Mouse (Mus musculus) liver, postnatal 0 days (tissue): ENCODE measurements around the gene Pef1. TPM values are rescaled to one million over a fixed set of nuclear protein-coding genes. Genes with fewer than 3 reads are reported as not detected.

Experiments used
- ATAC-seq: fragments of 200-750 bp; cut with Nextera tagmentation; 2 replicates; pipeline ENCODE4 v1.8.0; 2017; ENCODE audit warnings: mild to moderate bottlenecking, moderate library complexity
- DNase-seq: peaks from one replicate; pipeline ENCODE4 v3.0.0-alpha.2; 2016
- H3K27ac ChIP-seq: fragments of 300-500 bp; sonication (generic); 2 replicates; pipeline ENCODE4 v1.5.1; 2014; ENCODE audit warnings: antibody characterized with exemption, moderate library complexity, mild to moderate bottlenecking, low read depth
- H3K27me3 ChIP-seq: fragments of 300-500 bp; sonication (generic); 2 replicates; pipeline ENCODE4 v1.6.1; 2014; ENCODE audit warnings: low read length, control low read depth, mixed read lengths; ENCODE audit not compliant: insufficient read depth
- H3K36me3 ChIP-seq: fragments of 300-500 bp; sonication (generic); replicated peaks from 2 replicates; pipeline ENCODE4 v1.6.1; 2014; ENCODE audit warnings: mild to moderate bottlenecking, control low read depth, low read length, moderate library complexity, mixed read lengths; ENCODE audit not compliant: insufficient read depth
- H3K4me1 ChIP-seq: fragments of 300-500 bp; sonication (generic); 2 replicates; pipeline ENCODE4 v1.6.1; 2014; ENCODE audit warnings: antibody characterized with exemption, mild to moderate bottlenecking, control low read depth; ENCODE audit not compliant: insufficient read depth
- H3K4me2 ChIP-seq: fragments of 300-500 bp; sonication (generic); 2 replicates; pipeline ENCODE4 v1.6.1; 2014; ENCODE audit warnings: low read depth, mild to moderate bottlenecking, low read length, moderate library complexity, mixed read lengths
- H3K4me3 ChIP-seq: fragments of 300-500 bp; sonication (generic); 2 replicates; pipeline ENCODE4 v1.5.1; 2014; ENCODE audit warnings: low read depth, low read length
- H3K9ac ChIP-seq: fragments of 300-500 bp; sonication (generic); replicated peaks from 2 replicates; pipeline ENCODE4 v1.6.1; 2014; ENCODE audit warnings: mild to moderate bottlenecking, moderate library complexity
- H3K9me3 ChIP-seq: fragments of 300-500 bp; sonication (generic); 2 replicates; pipeline ENCODE4 v1.6.1; 2016; ENCODE audit warnings: mild to moderate bottlenecking, control low read depth, low read length, mixed read lengths
- CTCF ChIP-seq: sonication (generic); IDR thresholded peaks from 2 replicates; pipeline ENCODE4 v1.5.1; 2016; ENCODE audit warnings: antibody characterized with exemption, low read depth
- EP300 ChIP-seq: IDR thresholded peaks from 2 replicates; pipeline ENCODE4 v1.6.1; 2016; ENCODE audit warnings: antibody characterized with exemption, low read depth, mild to moderate bottlenecking
- WGBS: fragments of 180-500 bp; shearing (Covaris S2); extraction: QIAGEN DNeasy Blood & Tissue Kit; methylation state at CpG from one replicate; pipeline ENCODE4 v1.1.7; 2014; ENCODE audit not compliant: insufficient replicate concordance; 5-methylcytosine and 5-hydroxymethylcytosine counted together
- polyA plus RNA-seq: library from polyadenylated mRNA; unstranded; fragments of >200 nt; fragmentation: Nextera tagmentation; extraction: Ambion mirVana; gene quantifications from 2 replicates; pipeline ENCODE4 v1.2.1, GENCODE M21; 2015

Gene Pef1
- polyA plus RNA-seq, 1 experiment from 2014 or later = 26.0 TPM

DNA sequence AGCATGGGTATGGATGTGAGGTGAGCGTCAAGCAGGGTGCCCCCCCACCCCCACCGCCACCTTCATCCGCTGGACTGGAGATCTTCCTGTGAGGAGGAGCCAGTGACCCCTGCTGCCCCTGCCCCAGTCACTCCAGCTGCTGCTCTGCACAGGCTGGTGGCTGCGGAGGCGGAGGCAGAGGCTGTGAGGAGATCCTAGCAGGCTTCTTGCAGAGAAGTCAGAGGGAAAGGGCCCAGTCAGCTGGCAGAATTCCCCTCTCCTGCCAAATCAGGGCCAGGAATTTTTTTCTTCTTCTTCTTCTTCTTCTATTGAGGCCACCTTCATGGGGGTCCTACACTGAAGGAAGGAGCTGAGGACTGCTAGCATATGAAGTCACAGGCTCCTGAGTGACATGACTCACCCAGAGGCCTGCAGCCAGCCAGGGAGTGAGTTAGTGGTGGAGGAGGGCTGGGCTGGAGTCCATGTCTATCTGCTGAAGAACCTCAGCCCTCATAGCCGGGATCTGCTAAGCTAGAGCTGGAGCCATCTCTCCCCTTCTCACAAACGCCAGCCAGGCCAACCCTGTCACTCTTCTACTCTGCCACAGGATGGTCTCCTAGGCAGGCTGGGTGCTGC lies 17.9 kb upstream of the Pef1 start:
- no peaks in the 10 kb centered on the region for H3K36me3 ChIP-seq
- H3K9me3 ChIP-seq = no peaks in the 10 kb centered on the region
- 57% methylated on average over 7 of the region's 7 CpGs for WGBS
- no peak overlapping the region for H3K4me2 ChIP-seq
- H3K27me3 ChIP-seq = peaks cover 11% of the 10 kb centered on the region; the same call in 1 of the 2 replicates
- H3K4me1 ChIP-seq = no peaks in the 10 kb centered on the region
- no peak overlapping the region for H3K27ac ChIP-seq
- DNase-seq (no peak), ATAC-seq (no peak)
- no peak overlapping the region for H3K9ac ChIP-seq
- no peak overlapping the region for H3K4me3 ChIP-seq
- no peak for TF ChIP-seq EP300
- no peak for TF ChIP-seq CTCF

DNA sequence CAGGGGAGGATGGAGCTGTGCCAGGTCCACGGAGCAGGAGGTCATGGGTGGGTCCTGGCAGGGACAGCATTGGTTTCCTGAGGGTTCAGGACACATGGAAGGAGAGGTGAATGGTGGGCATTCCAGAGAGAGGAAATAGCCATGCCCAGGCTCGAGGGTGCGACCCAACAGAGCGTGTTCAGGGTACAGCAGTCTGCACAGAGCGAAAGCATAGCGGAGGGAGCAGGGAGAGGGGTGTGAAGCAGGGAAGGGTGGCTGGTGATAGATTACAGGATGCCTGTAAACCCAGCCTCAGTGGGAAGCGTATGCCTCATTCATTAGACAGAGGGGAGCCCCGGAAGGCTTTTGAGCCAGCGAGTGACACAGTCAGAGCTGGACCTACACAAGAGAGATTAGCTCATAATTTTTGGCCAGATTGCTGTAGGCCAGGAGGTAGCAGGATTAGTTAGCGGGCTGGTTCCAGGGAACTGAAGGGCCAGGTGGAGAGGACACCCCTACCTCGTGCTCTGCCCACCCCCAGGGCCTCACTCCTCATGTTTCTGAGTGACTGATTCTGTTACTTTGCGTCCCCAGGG lies 17.0 kb upstream of the Pef1 start:
- H3K4me3 ChIP-seq = no peak overlapping the region
- no peak for DNase-seq
- H3K36me3 ChIP-seq = no peaks in the 10 kb centered on the region
- H3K27ac ChIP-seq = no peak overlapping the region
- TF ChIP-seq EP300 (no peak), CTCF (no peak)
- no peak overlapping the region for H3K4me2 ChIP-seq
- no peaks in the 10 kb centered on the region for H3K9me3 ChIP-seq
- H3K4me1 ChIP-seq = no peaks in the 10 kb centered on the region
- 73% methylated on average over 12 of the region's 12 CpGs for WGBS
- no peak overlapping the region for H3K9ac ChIP-seq
- peaks cover 9% of the 10 kb centered on the region; the same call in 1 of the 2 replicates for H3K27me3 ChIP-seq
- no peak for ATAC-seq

DNA sequence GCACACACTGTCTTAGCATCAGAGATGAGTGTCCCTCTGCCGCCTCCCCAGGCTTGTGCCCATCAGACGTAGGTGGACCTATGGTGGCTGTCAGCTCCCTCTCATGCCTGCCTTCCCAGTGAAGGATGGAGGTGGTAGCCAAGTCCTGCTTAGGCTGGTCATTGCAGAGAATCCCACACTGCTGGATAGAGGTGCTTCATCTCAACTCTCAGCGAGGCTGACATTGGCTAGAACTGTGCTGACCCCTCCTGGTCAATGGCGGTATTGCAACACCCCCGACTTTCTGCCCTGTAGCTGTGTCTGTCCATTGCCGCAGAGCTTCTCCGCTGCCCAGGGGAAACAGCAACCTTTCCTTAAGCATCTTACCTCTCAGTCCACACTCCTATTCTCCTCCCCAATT lies 15.1 kb upstream of the Pef1 start:
- Histone ChIP-seq H3K4me3 (no peak overlapping the region), H3K27me3 (peaks cover 9% of the 10 kb centered on the region; the same call in 1 of the 2 replicates), H3K4me1 (no peaks in the 10 kb centered on the region), H3K27ac (no peak overlapping the region), H3K9ac (no peak overlapping the region), H3K4me2 (no peak overlapping the region), H3K9me3 (no peaks in the 10 kb centered on the region), H3K36me3 (no peaks in the 10 kb centered on the region)
- DNase-seq (peak; percentile 90), ATAC-seq (peak; percentile 51; the same call in 1 of the 2 replicates)
- 10% methylated on average over 7 of the region's 7 CpGs for WGBS
- TF ChIP-seq EP300 (no peak), CTCF (peak; percentile 99)

DNA sequence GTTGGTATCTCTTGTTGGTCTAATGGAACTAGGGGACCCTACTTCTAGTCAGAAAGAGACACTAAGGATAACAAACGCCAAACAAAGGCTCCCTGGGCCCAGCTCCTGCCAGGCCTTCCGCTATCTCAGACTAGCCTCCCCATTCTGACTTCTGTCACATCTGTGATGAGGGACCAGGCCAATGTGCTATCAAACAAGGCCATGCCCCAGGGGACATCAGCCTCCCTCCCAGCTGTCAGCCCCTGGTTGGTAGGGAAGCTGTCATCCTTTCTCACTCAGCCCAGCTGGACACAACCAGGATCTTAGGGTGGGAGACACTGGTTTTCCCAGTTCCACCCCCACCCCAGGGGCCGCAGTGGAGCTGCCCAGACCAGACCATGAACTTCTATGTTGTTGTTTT lies 7.2 kb upstream of the Pef1 start:
- TF ChIP-seq EP300 = no peak
- Histone ChIP-seq H3K4me1 (no peaks in the 10 kb centered on the region), H3K4me2 (no peak overlapping the region), H3K27ac (no peak overlapping the region), H3K4me3 (no peak overlapping the region), H3K36me3 (no peaks in the 10 kb centered on the region), H3K9me3 (no peaks in the 10 kb centered on the region), H3K27me3 (no peaks in the 10 kb centered on the region), H3K9ac (no peak overlapping the region)
- no peak for ATAC-seq
- no peak for DNase-seq
- WGBS = 54% methylated on average over 3 of the region's 3 CpGs

DNA sequence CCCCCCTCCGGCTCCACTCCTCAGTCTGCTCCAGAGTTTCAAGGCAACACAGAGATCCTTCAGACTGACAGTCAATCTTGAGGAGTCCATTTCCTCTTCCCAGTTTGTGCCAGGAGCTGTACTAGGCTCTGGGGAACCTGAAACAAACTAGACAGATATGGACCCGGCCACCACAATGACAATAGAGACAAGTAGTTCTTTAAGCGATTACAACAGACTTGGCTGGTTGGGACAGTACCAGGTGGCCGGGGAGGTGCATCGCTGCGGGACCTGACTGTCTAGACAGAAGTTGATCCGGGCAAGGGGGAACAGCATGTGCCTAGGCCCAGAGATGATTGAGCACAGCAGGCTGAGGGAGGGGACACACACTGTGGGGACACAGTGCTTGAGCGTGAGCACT lies 1.2 kb upstream of the Pef1 start:
- no peaks in the 10 kb centered on the region for H3K27me3 ChIP-seq
- 41% methylated on average over 8 of the region's 8 CpGs for WGBS
- no peak overlapping the region for H3K4me2 ChIP-seq
- H3K4me1 ChIP-seq = peaks cover 17% of the 10 kb centered on the region
- H3K4me3 ChIP-seq = no peak overlapping the region
- DNase-seq (no peak), ATAC-seq (peak; percentile 47)
- no peak for TF ChIP-seq CTCF
- TF ChIP-seq EP300 = no peak
- no peaks in the 10 kb centered on the region for H3K36me3 ChIP-seq
- no peaks in the 10 kb centered on the region for H3K9me3 ChIP-seq
- H3K9ac ChIP-seq = no peak overlapping the region
- no peak overlapping the region for H3K27ac ChIP-seq

DNA sequence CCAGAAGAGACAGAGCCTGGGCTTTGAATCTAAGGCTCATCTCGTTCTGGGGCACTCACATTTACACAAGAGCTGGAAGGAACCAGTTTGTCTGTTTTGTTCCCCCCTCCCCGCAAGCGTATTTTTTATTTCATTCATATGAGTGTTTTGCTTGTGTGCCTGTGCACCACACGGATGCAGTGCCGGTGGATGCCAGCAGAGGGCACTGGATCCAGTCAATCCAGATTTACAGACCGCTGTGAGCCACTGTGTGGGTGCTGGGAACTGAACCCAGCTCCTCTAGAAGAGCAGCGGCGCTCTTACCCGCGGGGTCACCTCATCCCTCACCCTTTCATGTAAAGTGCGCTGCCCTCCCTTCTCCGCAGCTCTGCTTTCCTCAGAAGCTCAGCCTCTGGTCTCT lies 1.3 kb downstream of the Pef1 start:
- Histone ChIP-seq H3K4me3 (no peak overlapping the region), H3K27me3 (no peaks in the 10 kb centered on the region), H3K36me3 (no peaks in the 10 kb centered on the region), H3K27ac (no peak overlapping the region), H3K4me1 (peaks cover 27% of the 10 kb centered on the region), H3K4me2 (no peak overlapping the region), H3K9me3 (no peaks in the 10 kb centered on the region), H3K9ac (no peak overlapping the region)
- WGBS = 78% methylated on average over 12 of the region's 12 CpGs
- no peak for ATAC-seq
- TF ChIP-seq CTCF (peak; percentile 51), EP300 (no peak)
- no peak for DNase-seq
